Mouse (Mus musculus): ENCODE data around the gene Grik3.

Gene Grik3

DNA sequence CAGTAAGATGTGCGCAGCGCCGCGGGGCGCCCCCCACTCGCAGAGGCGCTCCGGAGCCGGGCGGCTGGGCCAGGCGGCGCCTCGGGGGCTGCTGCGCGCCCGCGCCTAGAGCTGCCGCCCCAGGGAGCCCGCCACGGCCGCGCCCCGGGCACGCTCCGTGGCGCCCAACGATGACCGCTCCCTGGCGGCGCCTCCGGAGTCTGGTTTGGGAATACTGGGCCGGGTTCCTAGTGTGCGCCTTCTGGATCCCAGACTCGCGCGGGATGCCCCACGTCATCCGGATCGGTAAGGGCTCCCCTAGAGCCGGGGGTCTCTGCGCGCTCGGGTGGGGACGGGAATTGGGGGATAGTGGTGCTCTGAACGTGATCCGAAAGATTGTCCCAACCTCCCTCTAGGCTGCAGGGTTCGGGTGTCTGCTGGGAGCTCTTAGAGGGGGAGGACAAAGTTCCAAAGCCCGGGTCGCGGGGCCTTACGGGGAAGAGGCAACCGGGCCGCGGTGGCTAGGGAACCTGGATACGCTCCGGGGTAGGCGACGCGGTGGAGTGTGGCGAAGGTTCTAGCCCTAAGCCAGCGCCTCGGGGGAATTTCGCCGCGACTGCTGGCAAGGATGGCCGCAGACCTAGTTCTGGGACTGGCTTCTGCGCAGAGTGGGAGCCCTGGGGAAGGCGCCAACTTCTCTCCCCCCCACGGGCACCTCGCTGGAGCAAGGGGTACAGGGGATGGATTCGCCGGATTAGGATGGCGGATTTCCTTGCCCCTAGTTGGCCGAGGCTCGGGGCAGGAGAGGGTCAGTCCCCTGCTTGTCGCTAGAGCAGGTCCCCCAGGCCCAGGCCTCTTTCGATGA is at the start of gene Grik3:
Grik3 (plus strand) TSS at position 40 of the 844 bp plus-strand sequence.
- no peak for DNase-seq (ENCODE audit: low read depth, low spot score)

DNA sequence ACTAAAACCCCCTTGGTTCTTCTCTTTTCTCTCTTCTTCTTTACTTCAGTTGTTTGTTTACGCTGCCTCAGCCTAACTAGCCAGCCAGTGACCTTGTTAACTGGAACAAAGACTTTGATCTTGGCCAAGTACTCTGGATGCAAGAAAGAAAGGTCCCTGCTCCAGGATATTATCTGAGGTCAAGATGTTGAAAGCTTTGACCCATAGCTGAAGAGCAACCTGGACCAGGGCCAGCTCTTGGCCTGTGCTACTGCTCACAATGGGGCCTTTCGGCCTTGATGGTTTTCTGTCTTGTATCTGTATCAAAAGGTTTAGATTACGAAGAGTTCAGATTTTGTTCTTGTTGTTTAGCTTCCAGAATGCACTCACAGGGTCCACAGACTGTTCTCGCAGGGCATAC is 48.7 kb upstream of the Grik3 start:
- no peak for DNase-seq (ENCODE audit: low read depth, low spot score)

DNA sequence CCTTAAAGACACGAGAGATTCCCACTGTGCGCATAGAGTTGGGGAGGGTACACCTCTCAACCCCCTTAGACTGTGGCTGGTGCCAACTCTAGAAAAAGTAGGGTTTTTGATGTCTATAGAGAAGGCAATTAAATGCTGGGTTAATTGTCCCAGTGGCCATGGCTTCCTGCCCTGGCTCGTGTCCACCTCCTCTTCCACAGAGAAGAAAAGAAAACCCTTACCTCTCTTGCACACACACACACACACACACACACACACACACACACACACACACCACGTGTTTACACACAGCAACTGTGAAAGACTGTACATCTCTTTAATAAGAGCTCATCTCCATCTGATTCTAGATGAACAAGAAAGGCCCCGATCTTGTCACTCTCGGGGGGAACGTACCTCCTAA is 46.1 kb upstream of the Grik3 start:
- no peak for DNase-seq (ENCODE audit: low read depth, low spot score)

DNA sequence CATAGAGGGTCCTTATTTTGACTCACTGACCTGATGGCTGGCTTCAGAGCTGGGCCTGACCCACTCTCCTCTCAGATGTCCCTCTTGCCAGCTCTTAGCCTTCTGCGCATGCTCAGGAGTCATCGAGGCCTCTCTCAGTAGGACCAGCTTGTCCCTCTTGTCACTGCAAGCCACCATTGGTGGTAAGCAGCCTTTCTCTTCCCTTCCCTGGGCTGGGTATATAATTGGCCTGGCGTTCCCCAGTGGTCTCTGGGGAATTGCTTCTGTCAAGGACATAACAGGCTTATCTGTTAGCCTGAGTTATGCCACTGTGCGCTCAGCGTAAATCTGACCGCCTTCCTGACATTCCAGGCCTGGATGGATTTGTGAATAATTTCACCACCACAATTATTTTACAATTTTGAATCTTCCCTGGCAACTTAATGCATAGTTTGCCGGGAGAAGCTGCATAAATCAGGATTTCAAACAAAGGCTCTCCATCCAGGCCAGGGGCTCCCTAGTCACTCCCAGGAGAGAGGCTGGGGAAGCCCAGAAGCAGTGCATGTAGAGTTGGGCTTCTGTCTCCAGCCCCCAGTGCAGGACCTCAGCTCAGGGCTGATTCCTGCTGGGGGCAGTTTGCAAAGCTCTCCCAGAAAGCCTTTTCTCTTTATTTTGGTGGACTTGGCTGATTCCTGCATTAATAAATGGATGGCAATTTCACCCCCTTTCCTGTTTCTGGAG is 39.7 kb upstream of the Grik3 start:
- no peak for DNase-seq (ENCODE audit: low read depth, low spot score)

DNA sequence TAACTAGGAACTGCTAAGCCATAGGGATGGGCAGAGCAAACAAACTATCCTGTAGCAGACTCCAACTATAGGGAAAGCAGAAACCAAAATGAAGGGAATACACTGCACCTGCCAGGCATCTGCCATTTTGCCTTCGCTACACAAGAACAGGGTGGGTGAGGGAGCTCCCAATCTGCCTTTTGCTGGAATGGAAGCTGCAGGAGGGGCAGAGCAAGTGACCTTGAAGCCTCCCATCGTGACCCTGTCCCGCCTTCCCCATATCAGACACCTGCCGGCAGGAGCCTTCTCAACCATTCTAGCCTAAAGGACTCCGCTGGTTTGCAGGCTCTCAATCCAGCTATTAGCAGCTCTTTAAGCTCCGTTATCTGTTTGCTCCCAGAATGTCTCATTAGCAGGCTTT is 38.7 kb upstream of the Grik3 start:
- no peak for DNase-seq (ENCODE audit: low read depth, low spot score)

DNA sequence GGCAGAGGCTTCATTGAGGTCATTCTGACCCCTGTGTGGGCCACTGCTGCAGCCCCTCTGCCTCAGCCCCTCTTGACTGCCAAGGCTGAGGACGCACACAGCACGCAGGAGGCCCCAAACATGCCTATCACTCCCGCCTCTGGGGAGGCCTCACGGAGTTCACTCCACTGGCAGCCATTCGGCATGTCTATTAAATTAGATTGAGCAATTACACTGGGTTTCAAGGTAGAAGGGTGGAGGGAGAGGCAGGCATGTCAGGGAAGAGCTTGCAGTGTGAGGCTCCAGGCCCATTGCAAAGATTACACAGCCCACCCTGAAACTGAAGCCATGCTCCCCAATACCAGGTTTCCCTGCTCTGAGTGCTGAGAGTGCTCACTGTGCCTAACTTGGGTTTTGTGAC is 34.0 kb upstream of the Grik3 start:
- no peak for DNase-seq (ENCODE audit: low read depth, low spot score)

DNA sequence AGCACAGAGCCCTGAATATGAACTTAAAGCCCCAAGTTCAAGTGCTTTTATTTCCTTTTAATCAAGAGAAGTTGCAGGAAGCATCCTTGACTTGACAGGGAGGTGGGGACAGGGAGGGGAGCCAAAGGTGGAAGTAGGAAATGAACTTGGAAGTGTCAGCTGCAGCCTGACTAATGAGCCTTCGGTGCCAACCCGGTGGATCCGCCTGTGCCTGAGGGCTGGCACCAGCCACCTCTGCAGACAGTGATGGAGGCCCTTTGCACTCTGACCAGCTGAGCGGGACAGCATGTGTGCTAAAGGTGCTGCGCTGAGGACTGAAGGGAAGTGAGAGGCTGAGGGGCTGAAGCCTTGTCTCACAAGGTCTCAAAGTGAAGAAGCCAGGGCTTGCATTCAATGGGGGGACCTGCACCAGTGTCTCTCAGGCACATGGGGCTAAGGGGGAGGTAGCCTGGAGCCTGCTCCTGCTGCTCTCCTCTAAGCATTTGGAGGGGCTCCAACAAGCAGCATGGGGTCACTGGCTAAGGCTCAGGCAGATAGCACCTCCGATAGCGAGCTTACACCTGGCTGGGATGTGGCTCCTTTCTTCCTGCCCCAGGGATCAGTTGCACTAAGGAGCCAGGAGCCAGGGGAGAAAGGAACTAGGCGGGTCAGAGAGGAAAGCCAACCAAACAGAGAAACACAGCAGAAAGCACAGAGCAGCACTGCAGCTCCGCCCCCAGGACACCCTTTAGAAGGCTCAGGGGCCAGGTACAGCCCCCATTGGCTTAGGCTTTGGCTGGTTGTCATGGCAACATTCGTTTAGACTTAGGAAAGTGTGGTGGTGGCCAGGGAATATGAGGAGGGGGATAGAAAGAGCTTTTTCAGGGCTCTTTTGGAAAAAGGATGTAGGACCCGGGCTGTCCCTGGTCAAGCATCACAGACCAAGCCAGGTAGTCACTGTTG is 33.1 kb upstream of the Grik3 start:
- no peak for DNase-seq (ENCODE audit: low read depth, low spot score)

DNA sequence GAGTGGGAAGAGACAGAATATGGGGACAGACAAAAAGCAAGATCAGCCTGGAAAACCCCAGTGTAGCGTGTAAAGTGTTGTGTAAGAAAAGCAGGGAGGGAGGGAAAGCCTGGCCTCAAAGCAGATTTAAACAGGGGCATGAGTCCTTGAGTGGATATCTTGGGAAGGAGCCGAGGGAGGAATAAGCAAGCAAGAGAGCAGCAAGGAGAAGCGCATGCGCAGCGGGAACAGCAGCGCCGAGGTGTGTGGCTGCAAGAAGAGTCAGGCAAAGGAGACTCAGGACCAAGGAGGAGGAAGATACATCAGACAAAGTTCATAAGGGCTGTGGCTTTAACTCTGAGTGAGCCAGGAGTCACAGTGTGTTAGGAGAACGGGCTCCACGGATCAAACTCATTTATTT is 30.7 kb upstream of the Grik3 start:
- DNase-seq (ENCODE audit: low read depth, low spot score), result no peak

DNA sequence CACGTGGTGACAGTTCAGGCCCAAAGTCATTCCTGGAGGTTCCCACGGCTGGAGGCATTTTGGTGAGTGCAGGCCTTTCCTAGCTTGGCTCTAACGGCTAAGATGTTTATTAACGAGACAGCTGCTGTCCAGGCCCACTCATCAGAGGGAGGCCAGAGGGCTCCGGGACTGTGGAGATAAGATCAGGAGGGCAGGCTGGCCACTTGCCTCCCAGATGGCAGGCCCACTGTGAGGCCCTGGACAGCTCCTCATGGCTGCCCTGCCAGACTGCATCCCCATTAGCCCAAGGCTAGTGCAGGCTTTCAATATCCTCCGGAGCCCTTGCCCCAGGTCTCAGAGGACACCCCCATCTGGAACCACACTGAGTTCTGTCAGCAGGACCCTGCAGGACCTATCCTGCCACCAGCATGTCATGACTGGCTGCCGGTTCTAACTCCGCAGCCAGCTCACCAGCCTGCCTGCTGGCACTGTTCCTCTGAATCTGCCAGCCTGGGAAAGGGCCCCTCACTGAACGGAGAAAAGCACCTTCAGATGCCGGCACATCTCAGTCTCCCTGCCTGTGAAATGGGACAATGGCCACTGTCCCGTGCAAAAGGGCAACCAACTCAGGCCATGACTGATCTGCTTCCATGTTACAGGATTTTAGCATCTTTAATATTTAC is 20.7 kb upstream of the Grik3 start:
- no peak for DNase-seq (ENCODE audit: low read depth, low spot score)

DNA sequence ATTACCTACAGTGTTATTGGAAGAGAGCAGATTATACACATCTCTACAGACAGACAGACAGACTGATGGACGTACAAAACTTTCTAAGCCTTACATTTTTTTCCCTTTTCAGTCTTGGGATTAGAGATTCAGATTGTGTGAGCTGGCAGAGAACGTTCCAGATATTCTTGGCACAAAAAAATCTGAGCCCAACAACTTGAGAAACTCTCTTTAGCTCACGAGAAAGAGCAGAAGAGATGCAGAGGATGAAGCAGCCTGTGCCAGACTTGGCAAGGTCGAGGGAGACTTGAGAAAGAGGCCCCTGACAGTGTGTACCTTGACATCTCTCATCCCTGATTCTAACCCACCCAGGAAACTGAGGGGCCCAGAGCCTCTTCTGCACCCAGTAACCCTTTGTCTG is 15.6 kb upstream of the Grik3 start:
- DNase-seq (ENCODE audit: low read depth, low spot score), result no peak

DNA sequence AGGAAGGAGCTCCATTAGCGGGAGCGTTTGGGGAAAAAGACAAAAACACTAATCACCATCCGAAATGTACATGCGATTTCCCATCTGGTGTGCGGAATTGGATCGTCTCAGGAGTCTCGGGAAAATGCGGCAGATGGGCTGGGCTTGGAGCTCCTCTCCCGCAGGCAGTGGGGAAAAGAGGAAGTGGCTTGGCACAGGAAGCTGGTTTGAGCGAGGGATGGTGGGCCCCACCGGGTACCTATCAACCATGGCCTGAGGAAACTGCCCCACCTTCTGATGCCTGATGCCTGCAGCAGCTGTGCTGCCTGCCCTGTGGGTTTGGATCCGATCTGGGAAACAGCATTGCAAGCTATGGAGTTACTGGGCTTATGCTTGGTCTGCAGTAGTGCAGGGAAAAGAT is 12.4 kb upstream of the Grik3 start:
- no peak for DNase-seq (ENCODE audit: low read depth, low spot score)

DNA sequence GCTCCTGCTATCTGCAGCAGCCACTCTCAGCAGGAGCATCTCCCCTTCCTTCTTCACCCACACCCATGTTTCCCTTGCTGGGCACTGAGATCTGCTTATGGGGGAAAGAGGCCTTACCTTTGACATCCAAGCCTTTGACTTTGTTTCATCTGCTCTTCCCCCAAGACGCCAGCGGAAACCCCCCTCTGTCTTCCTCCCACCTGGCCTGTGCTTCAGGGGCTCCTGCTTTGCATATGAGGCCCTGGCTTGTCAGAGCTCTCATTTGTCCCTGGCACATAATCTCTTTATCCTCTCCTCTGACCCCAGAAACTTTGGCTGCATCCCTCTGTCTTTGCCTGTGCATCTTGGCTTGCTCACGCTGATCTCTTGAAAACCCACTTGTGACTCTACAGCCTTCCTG is 9.2 kb upstream of the Grik3 start:
- no peak for DNase-seq (ENCODE audit: low read depth, low spot score)

DNA sequence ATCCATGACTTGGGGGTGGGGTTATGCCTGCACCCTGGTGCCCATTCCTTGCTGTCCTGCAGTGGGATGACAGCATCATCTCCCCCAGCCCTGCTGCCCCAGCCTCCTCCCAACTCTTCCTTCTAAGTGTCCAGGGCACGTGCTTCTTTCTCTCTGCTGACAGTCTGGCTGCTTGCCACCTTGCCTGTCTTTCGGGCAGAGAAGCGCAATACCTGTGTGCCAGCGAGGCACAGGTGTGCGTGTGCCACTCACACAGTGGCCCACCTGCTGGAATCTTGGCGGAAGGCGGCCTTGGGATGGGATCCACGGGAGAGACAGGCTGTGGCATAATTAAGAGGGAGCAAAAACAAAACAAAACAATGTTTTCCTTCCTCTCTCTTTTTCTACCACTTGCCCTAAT is 6.4 kb upstream of the Grik3 start:
- no peak for DNase-seq (ENCODE audit: low read depth, low spot score)

DNA sequence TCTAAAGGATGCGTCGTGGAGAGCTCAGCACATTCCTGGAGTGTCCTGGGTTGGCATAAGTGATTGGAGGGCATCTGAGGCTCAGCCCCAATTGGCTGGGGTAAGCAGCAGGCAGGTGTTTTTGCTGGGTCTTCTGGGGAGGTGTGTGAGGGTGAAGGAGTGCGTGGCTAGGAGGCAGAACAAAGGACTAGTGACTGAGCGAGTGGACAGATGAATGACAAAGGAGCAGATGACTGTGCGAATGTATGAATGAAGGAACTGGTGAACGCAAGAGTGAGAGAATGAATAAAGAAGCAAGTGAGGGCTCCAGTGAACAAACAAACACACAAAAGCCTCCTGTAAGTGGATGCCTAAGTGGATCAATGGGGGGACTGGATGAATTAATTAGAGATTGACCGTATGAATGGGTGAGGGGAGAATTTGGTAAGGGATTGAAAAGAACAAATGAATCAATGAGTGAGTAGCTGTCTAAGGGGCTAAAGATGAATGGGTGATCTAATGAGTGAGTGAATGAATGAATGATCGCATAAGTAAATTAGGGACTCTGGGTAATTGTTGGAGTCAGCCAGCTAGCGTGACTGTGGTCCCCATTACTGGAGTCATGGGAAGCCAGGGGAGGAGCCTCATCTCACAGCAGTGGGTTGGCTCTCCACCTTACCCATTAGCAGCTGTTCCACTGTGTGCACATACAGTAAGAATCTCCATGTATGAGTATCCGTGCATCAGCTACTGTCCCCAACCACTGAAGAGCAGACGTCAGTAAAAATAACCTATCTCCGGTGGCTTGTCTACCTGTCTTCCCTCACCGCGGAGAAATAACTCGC is 4.9 kb upstream of the Grik3 start:
- DNase-seq (ENCODE audit: low read depth, low spot score), result no peak

DNA sequence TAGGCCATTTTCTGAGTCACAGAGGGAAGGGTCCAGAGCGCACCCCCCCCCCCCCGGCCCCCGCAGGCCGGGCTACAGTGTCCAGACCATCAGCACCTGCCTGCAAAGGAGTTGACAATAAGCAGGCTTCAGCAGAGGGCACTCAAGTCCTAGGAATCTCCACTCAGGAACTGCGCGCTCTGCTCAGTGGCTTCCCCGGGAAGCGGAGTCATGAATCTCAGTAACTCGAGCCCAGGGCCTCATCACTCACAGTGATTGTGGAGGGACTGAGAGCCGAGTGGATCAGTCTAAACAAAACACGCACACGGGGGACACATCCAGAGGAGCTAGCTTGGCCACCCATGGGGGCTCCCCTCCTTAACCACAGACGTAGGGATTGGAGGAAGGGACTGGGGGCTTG is 3.9 kb upstream of the Grik3 start:
- DNase-seq (ENCODE audit: low read depth, low spot score), result no peak

DNA sequence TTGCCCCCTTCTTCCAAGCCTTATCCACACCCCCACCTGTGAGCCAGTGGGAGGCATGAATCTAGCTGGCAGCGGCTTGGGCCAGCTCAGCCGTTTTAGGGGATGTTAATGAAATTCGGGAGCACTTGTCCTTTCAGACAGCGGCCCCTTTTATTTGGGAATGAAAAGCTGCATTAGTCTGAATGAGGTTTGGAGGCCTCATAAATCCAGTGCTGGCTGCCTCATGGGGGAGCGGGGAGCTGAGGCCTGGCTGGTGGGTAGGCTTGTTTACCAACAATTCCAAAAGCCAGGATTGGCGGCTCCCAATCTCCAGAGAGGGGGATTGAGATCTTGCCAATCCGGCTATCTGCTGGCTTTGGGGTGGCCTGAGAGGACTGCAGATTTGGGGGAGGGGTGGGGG is 3.5 kb upstream of the Grik3 start:
- no peak for DNase-seq (ENCODE audit: low read depth, low spot score)

DNA sequence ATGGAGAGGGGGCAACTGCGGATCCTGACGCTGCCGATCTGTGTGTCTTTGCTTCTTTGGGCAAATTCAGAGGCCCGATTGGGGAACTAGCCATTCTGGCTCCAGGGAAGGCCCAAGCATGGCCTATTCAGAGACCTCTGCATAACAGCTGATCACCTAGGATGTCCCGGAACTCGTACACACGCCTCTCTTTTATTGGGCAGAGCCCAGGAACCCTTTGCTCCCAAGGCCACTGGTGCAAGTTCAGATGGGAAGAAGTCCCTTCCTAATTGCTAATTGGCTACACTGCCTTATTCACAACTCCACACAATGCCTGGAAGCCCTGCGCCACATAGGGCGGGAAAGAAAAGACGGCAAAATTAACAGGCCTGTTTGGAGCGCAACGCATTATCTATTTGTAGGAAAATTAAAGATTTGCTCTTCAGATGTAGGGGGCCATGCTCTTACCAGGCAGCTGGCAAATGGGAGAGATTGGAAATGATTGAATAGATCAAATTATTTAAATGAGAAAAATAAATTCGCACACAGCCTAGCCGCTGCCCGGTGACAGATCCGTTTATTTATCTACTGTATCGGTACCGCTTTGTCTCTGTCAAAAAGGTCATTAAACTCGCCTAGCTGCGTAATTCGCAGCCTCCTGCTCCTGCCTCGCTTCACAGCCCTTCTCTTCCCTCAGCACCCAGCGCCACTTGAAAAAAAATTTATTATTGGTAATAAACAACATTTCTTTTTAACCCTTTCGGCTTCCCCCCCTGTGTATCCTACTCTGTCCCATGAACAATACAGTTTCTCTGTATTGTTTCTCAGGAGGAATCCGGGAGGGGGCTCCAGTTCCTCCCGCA is 1.5 kb upstream of the Grik3 start:
- DNase-seq (ENCODE audit: low read depth, low spot score), result no peak

DNA sequence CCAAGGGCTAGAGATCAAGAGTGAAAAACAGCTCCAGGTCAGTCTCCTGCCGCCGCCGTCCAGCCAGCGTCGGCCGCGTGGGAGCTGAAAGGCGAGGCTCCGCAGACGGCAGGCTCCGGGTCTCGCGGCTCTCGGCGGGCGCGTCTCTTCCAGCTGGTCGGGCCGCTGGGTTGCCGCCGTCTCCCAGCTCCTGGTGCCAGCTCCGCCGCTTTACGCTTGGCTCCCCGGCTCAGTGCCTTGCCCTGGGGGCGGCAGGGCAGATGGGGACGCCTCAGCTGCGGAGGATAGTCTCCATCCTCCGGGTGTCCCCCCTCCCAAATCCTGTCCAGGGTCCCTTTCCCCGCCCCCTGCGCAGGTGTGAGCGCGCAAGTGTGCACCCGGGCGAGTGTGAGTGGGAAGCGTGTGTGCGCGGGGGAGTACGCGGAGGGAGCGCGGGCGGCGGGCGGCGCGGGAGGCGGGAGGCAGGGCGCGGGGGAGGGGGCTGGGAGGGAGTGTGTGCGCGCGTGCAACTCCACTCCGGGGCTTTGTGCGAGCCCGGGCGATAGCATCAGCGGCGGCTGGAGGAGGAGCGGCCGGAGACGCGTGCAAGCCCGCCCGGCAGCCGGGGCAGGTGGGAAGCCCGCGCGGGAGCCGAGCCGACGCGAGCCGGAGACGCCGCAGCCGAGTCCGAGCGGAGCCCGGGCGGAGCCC is 454 bp upstream of the Grik3 start:
- DNase-seq (ENCODE audit: low read depth, low spot score), result no peak

DNA sequence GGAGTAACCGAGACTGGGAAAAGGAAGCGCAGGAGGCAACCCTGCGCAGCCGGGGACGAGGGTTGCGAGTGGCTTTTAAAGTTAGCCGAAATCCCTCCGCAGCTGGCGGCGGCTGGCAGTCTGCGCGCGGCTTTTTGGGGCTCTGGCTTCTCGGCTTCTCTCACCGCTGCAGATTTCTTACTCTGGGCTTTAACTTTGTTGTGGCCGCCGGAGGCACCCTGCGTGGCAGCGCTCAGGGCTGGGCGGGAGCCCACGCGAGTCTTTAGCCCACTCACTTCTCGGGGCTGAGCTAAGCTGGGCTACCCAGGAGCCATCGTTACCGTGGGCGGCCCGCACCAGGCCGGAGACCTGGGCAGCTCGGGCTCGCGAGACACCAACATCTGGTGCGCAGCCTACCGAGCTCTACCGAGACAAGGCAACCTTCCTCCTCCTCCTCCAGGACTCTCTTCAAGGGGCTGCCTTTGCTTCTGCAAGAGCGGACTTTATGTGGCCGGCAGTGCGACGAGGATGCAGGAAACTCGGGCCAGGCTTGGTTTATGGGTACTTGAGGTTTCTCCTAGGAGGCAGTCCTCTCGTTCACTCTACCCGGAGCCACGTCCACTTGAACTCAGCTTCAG is 1.1 kb downstream of the Grik3 start:
- no peak for DNase-seq (ENCODE audit: low read depth, low spot score)
